Mouse (Mus musculus): ENCODE measurements at regions not wholly inside any gene's neighbourhood (a gene's known extent, or its start where the extent isn't known, plus 50 kb on each side); places are given as distances from the start of the nearest gene placed in this dataset.

DNA sequence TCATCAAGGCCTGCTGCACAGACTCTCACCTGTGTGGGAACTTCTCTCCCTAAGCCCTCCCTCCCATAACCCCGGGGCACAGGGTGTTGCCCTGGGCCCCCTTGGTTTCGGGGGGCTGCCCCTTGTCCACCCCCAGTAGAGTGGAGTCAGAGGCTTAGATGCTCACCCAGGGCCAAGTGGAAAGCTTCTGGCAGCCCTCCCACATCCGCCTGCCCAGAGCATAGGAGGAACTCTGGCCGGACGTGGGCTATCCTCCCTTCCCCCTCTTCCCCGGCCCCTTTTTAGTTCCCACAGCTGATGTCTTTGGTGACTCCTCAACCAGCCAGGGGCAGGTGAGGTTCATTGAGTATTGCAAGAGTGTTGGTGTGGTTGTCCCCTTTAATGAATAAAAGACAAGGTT, 125.3 kb upstream of the Rnaseh2b start:
- no peak for TF ChIP-seq ZC3H11A (IDR thresholded peaks at IDR 0.05; ENCODE audit: borderline replicate concordance, low read depth, low read length)
- TF ChIP-seq ZNF384 (IDR thresholded peaks at IDR 0.05; ENCODE audit: low read depth, low read length) = no peak
- no peak for TF ChIP-seq CHD2 (IDR thresholded peaks at IDR 0.05; ENCODE audit: low read depth, low read length)
- no peak for TF ChIP-seq HCFC1 (IDR thresholded peaks at IDR 0.05; ENCODE audit: borderline replicate concordance, insufficient read depth, low read length)
- TF ChIP-seq MAFK (IDR thresholded peaks at IDR 0.05; ENCODE audit: insufficient read depth, low read depth, low read length) = no peak

Measured in ES-E14 (cell line).